Mouse (Mus musculus): ENCODE data around the gene Cpd.

The Cpd gene

DNA sequence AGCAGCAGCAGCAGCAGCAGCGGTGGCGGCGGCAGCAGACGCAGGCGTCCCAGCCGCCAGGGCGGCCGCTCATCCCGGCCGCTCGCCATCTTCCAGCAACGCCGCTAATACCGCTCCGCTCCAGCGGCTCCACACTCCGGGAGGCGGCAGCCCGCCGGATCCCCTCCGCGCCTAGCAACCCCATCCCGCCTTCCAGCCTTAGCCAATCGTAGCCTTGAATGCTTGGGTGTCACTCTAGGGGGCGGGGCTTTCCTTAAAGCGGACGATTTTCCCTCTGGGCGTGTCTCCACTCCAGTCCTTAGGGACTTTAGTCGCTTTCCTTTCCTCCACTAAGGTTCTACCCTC lies at the start of gene Cpd:
Gene Cpd (minus strand): TSS at position 141 of the 345 bp plus-strand sequence.
- peak; percentile 97 to 99 for DNase-seq (ENCODE audit: inconsistent age in 2 of 2, low spot score in 1 of 2)

DNA sequence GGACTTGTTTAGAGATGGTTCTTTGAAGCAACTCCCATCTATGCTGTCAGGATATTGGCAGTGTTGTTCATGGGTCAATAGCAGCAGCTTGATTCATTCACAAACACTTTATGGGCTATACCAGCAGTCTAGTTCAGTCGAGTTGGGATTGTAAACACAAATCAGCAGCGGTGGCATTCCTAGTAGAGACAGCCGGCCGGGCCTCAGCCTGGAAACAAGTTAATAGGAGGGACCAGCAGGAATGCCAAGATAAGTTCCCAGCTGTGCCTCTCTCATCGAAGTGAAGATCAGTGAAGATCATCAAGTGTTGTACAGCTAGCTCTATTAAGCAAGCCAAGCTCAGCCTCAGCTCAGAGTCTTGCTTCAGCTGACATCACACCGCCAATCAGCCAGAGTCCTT lies 49.5 kb upstream of the Cpd start:
- peak in 1 of 2 experiments; percentile 22 for DNase-seq (ENCODE audit: inconsistent age in 2 of 2, low spot score in 1 of 2)

DNA sequence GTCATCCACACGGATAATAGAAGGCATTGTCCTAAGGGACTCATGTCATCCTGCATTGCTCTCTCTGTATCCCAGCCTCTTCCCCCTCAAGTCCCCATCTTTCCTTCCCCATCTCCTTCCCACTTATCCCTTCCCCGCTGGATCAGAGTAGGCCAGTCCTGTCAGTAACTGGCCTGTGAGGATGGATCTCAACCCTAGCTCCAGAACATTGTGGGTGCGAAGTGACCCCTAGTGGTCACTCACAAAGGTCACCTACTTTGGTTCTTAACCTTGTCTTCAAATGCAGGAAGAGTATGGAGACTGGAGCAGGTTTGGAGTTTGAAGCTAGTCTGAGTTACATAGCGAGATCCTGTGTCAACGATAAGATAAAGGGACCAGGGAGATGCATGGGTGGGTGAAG lies 47.4 kb upstream of the Cpd start:
- DNase-seq (ENCODE audit: inconsistent age in 2 of 2, low spot score in 1 of 2), result peak; percentile 51 to 82

DNA sequence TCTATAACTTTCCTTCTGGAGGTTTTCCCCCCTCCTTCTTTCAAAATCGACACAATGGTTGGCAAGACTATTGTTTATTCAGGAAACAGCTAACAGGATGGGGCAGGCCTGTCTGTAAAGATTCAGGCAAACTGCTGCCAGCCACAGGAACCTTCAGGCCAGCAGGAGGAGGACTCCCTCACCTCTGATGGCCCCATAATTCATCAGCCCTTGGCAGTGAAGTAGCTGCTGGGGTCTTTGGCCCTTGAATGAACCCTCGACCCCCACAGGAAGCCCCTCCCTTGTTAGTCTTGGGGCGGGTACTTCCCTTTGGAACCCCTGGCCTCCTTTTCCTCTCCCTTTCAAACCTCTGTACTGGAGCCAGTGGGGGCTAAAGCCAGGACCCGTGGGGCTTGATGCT lies 46.8 kb upstream of the Cpd start:
- DNase-seq (ENCODE audit: inconsistent age in 2 of 2, low spot score in 1 of 2), result peak; percentile 55 to 79

DNA sequence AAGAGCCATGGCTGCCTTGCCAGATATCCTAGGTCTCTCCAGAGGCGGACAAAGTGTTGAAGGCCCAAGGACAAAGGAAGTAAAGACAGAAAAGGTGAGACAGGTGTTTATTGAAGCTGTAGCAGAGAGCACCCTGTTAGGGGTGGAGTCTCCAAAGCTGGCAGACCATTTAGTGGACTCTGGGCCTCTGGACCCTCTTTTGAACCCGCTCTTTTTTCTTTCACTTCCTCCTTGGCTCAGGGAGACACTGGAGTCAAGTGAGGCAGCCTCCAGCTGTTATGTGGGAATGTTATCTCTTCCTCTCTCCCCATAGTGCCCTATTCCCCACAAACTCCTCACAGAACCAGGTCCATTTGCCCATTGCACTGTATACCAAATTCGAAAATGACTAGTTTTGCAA lies 46.2 kb upstream of the Cpd start:
- DNase-seq (ENCODE audit: inconsistent age in 2 of 2, low spot score in 1 of 2), result peak in 1 of 2 experiments; percentile 22

DNA sequence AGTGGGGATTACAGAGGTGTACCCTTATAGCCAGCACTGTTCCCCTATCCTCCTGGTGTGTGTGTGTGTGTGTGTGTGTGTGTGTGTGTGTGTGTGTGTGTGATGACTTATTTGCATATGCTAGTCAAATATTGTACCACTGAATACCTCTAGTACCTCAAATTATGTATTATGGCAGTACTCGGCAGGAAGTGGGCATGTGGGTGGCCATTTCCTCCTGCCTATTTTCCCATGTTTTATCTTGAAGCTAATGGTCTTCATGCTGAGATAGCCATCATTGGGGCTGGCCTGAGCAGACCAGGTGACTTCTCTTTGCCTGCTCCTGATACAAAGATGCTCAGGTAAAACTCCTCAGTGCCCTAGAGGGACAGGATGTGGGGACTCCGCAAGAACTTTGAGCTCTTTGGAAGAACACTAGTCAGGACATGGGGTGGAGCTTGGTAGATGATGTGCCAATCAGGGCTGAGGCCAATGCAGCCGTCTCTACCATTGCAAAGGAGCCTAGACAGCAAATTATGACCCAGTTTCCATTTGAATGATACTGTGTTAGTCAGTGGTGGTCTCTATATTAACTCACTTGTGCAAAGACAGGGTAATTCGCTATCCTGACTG lies 45.0 kb upstream of the Cpd start:
- no peak for DNase-seq (ENCODE audit: inconsistent age in 2 of 2, low spot score in 1 of 2)

DNA sequence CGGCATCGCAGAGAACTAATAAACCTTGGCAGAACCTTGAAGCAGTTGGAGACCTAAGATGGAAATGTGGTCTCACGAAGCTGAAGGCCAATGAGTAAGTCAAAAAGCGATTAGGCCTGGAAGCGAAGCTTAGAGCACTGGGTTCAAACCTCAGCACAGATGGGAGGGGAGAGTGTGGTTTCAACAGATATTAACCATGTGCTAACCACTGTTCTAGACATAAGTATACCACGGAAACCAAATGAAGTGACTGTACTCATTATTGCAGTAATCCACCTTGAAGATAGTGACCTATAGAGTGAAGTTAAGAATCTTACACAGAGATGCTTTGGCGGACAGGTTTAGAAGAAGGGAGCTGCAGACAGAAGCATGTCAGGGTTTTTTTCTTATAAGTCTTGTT lies 44.4 kb upstream of the Cpd start:
- DNase-seq (ENCODE audit: inconsistent age in 2 of 2, low spot score in 1 of 2), result no peak

DNA sequence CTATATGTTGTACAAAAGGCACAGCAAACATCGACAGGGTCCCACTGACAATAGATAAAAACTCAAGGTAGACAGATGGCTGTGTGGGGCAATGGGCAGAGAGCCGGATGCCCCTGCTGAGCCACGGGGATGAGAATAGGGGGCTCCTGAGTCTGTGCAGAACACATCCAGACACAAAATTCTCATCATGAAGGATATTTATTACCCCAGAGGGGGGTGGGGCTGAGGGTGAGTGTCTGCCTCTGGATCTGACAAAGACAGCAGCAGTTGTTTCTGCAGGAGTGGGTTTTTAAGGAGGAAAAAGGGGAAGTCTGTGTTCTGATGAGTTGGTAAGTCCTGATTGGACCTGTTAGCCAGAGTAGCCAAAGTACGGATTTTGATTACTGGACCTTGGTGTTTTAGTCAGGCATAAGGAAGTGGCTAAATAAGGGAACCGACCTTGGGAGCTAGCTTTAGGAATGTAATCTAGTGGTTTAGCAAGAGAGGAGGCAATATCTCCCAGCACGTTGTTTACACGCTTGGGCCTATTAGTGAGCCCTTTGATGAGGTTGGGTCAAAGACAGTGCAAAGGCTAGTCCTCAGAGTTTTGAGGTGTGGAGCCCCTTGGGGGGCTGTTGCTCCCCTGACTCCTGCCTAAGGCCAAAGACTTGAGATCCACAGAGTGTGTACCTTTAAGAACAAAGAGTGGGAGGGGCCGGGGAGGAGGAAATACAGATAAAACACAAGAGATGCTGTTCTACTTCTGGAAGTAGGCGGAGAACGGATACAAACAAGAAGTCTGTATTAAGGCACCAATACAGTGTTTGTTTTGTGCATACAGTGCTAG lies 42.7 kb upstream of the Cpd start:
- DNase-seq (ENCODE audit: inconsistent age in 2 of 2, low spot score in 1 of 2), result peak; percentile 52 to 88

DNA sequence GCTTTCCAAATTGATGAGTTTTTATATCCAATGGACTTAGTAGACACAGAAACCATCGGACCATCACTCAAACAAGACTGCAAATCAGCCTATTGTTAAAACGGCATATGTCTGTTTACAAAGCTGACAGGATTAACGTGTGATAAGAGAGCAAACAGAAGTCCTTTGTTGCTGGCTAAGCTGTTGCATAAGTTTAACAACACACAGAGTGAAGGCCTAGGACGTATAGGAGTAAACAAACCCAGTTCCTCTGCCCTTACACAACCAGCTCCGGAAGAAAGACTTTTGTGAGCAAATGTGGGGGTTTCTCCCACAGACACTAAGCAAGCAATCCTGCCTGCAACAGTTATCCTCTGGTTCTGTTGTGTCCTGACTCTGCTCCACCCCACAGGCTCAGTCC lies 37.6 kb upstream of the Cpd start:
- DNase-seq (ENCODE audit: inconsistent age in 2 of 2, low spot score in 1 of 2), result no peak

DNA sequence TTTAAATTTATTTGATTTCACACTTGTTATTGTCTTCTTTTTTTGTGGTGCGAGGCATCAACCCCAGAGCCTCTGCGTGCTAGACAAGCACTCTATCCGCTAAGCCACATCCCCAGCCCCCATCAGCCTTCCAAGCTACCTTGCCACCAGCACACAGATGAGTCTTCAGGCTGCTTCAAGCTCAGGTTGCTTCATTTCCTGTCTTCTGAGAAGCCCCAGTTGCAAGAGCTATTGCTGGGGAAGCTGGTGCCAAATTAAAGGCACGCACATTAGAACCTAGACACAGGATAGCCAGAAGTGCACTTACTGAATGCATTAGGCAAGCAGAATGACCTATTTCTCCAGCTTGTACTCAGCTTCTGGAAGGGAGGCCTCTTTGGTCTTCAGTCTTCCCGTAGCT lies 33.0 kb upstream of the Cpd start:
- DNase-seq (ENCODE audit: inconsistent age in 2 of 2, low spot score in 1 of 2), result no peak

DNA sequence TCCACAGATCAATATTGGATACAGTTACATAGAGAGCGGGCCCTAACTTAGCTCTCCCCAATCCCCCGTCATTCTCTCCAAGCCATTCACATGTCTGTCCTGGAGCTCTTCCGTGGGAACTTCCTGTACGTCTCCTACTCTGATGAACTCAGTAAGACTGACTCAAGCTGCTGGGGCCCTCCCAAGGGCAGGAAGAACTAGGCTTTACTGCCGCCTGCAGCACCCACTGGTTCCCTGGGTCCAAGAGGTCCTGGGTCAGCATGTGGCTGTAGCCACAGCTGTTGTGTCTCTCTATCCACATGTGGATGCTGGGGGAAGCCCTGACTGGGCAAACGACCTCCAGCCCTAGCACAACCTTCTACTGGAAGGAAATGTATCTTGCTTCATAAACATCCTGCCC lies 27.9 kb upstream of the Cpd start:
- no peak for DNase-seq (ENCODE audit: inconsistent age in 2 of 2, low spot score in 1 of 2)

DNA sequence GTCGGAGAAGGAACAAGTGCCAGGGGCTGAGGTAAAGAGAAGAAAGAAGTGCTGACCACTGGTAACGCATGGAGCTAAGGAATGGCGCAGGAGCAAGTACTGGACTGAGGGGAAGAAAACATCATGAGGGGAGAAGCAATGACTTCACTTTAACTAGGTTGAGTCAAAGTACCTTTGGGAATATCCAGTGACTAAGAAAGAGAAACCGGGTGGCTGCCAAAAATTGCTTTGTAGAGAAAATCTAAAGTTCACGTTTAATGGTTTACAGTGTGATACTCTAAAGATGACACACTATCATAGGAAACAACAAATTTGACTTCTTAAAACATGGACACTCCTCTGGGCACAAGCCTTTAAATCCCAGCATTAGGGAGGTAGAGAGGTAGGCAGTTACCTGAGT lies 27.0 kb upstream of the Cpd start:
- no peak for DNase-seq (ENCODE audit: inconsistent age in 2 of 2, low spot score in 1 of 2)

DNA sequence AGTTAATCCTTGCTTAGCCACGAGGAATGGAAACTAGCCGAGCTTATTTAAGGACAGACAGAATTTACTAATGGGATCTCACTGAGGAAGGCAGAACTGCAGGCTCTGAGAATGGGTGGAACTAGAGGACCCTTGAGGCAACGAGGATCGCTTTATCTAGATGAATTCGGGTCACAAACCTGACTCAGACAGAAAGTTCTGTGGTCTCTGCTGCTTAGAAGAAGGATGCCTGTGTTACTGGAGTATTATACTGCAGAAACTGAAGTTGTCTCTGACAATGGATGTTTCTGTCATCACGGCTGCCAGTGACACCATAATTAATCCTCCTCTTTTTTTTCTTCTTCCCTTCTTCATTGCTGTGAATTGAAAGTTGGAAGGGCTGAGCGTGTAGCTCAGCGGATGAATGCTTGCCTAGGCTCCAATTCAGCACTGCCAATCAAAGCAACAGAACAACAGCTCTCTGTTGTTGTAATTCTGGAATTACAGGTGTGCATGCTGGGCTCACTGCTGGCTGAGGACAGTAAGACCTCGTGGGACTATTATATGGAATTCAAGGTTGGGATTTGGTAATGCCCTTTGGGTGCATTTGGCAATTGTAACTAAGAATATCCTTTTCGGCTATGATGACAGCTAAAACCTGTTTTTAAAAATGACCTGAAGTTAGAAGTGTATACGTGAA lies 25.9 kb upstream of the Cpd start:
- DNase-seq (ENCODE audit: inconsistent age in 2 of 2, low spot score in 1 of 2), result no peak

DNA sequence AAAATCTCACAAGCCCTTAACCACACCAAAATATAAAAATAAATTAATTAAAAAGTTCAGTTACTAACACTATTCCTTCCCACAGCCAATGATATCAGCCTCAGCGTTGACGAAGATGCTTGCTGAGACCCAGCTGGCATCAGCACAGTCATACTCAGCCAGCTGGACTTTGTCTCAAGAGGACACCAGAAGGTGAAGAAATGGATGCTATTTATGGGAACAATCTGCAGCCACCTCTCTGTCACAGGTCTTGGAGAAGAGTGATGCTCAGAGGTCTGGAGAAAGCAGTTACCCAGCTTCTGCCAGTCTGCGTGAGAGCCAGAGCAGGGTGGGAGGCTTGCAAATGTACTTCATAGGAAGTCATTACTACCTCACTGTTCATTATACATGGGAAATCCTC lies 14.4 kb upstream of the Cpd start:
- no peak for DNase-seq (ENCODE audit: inconsistent age in 2 of 2, low spot score in 1 of 2)

DNA sequence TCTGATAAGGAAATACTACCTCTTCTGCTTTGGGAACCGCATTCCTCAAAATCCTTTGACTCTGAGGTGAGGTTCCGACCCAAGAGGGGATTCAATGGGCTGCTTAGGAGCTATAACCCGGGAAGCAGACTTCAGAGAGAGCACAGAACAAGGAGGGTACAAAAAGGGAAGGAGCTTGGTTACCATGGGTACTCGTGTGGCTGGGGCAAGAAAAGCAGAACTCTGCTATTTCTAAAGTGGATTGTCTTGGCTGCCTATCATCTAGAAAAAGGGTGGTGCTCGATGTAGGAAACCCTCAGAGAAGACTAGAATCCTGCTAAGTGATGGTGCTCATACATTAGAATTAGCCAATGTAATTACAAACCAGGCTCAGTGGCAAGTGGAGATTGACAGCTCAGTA lies 12.4 kb upstream of the Cpd start:
- no peak for DNase-seq (ENCODE audit: inconsistent age in 2 of 2, low spot score in 1 of 2)

DNA sequence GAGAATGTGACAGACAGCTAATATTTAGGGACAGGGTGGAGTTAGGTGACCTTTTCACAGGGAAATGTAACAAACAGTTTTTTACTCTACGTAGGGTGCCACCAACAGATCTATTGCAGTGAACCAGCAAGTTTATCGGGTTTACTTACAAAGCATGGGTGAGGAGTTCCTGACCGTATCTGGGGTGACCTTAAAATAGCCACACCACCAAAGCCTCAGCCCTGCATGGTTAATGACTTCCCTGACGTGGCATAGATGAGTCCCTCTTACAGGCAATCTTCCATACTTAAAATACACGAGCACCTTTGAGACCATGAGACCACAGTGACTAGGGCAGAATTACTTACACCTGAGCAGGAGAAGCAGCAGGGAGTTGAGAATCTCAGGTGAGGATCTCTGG lies 12.0 kb upstream of the Cpd start:
- no peak for DNase-seq (ENCODE audit: inconsistent age in 2 of 2, low spot score in 1 of 2)

DNA sequence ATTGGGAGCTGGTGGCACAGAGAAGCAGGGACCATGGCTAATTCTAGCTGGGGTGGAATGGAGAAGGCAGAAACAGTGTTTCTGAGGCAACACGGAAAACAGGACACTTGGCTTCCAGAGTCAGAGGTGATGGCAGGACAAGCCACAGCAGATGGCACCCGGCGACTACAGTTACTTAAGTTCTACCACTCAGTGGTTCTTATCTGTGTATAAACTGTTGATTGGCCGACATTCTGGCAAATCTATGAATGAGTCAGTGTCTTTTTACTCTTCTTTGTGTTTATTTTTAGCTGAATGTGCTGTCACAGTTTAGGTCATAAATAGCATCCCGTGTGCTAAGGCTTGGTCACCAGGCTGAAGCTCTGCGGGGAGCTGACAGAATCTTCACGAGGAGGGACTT lies 10.3 kb upstream of the Cpd start:
- DNase-seq (ENCODE audit: inconsistent age in 2 of 2, low spot score in 1 of 2), result peak in 1 of 2 experiments; percentile 53

DNA sequence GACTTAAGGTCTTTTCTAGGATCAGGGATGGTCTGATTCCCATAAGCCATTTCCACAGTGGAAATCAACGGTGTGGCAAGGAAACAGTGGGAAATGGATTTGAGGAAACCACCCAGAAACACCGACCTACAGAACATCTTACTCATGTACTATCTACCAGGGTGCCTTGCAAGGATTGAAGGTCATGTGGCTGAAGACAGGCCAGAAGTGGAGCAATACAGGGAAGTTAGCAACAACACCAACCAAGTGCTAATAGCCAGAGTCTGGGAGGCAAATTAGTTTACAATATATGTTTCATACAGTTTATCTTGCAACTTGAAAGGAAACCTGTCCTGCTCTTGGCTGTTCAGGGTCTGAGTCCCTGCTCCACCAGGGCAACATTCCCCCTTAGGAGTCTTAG lies 9.8 kb upstream of the Cpd start:
- peak in 1 of 2 experiments; percentile 51 for DNase-seq (ENCODE audit: inconsistent age in 2 of 2, low spot score in 1 of 2)

DNA sequence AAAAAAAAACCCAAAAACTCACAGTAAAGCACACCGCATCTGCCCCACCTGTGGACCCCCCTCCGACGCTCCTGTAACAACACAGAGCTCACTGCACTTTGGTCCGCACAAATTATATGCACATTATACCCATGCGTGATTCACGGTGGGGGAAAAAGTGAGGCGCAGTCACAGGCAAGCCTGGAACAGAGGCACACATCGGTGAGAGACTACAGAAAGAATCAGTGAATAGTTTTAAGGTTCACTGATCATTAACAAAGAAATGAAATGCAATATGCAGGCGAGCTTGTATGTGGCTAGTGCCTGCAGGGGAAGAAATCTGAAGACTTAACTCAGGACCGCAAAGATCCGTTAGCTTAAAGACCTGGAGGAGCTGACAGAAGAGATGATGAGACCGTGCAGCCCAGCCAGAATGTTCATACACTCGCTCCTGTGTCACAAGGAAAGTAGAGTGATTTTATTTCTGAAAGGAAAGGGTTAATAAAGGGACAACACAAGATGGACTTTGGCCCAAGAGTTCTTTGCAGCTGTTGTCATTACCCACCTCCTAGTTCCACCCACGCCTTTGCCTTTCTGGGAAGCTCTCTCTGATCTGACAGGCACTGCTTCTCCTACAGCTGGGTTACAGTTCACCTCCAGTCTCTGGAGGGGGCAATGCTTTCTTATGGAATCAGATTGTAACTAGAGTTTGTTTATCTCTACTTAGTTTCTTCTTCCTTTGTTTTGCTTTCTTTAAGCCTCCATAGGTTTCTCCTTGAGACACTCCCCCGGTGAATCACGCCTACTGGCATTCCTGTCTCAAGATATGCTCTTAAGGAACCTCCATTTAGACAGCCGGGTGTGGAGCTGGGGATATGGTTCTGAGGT lies 7.9 kb upstream of the Cpd start:
- peak in 1 of 2 experiments; percentile 21 for DNase-seq (ENCODE audit: inconsistent age in 2 of 2, low spot score in 1 of 2)

DNA sequence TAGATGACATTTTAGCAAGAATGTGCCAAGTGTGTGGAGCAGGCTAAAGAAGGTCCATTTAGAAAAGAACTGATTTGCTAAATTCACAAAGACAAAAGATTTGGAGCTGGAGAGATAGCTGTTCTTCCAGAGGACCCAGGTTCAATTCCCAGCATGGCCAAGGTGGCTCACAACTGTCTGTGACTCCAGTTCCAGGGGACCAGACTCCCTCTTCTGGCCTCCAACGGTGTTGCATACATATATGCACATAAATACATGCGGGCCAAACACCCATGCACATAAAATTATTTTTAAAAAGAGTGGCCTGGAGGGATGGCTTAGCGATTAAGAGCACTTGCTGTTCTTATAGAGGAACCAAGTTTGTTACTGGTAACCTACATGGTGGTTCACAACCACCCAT lies 4.7 kb upstream of the Cpd start:
- no peak for DNase-seq (ENCODE audit: inconsistent age in 2 of 2, low spot score in 1 of 2)

DNA sequence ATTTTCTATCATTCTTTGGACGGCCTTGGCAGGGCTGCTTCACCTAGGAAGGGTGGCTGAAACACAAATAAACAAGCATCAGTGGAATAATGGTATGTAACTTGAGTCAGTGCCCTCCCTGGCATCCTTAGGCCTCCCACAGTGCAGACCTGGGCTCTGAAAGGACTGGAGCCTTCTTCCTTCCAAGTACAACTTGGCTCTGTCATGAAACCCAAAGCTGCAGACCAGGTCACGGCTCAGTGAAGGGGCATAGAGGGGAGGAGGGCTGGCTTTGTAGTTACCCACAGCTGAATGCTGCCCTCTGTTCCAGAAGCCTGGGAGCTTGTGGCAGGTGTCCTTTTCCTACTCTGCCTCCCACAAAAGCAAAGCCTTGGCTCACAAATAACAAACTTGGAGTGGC lies 2.8 kb upstream of the Cpd start:
- DNase-seq (ENCODE audit: inconsistent age in 2 of 2, low spot score in 1 of 2), result no peak
